Mouse (Mus musculus) liver, adult 2 months (tissue): ENCODE results near the gene 4931409K22Rik. TPM values are rescaled to one million over a fixed set of nuclear protein-coding genes. Genes with fewer than 3 reads are reported as not detected.
A peak's percentile ranks its signal among the peaks of the same experiment; 100 is the strongest.

Experiments
- DNase-seq: peaks from one replicate; pipeline ENCODE4 v3.0.0-alpha.2; 2011; ENCODE audit warnings: low read depth, low spot score; ENCODE audit errors: extremely low read depth
- H3K27ac ChIP-seq: fragments of 200-500 bp; replicated peaks from 2 replicates; pipeline ENCODE4 v1.5.1; 2012; ENCODE audit warnings: low read depth, mild to moderate bottlenecking, control low read depth, inconsistent platforms, low read length; ENCODE audit not compliant: insufficient read depth
- H3K27me3 ChIP-seq: fragments of 200-500 bp; 2 replicates; pipeline ENCODE4 v1.6.1; 2012; ENCODE audit warnings: mild to moderate bottlenecking, moderate library complexity, low read length, inconsistent platforms; ENCODE audit not compliant: control insufficient read depth, insufficient read depth
- H3K36me3 ChIP-seq: fragments of 200-500 bp; 2 replicates; pipeline ENCODE4 v1.6.1; 2012; ENCODE audit warnings: low read length, inconsistent platforms; ENCODE audit not compliant: control insufficient read depth, insufficient read depth
- H3K4me1 ChIP-seq: fragments of 200-500 bp; 2 replicates; pipeline ENCODE4 v1.6.1; 2011; ENCODE audit warnings: low read length; ENCODE audit not compliant: control insufficient read depth, insufficient read depth
- H3K4me3 ChIP-seq: fragments of 200-500 bp; 2 replicates; pipeline ENCODE4 v1.5.1; 2011; ENCODE audit warnings: low read depth, mild to moderate bottlenecking, control low read depth, low read length, moderate library complexity; ENCODE audit not compliant: insufficient read depth
- H3K79me2 ChIP-seq: fragments of 200-500 bp; 2 replicates; pipeline ENCODE4 v1.6.1; 2012; ENCODE audit warnings: inconsistent platforms, mild to moderate bottlenecking, low read length, moderate library complexity; ENCODE audit not compliant: control insufficient read depth, insufficient read depth
- H3K9ac ChIP-seq: fragments of 200-500 bp; 2 replicates; pipeline ENCODE4 v1.6.1; 2012; ENCODE audit warnings: low read depth, mild to moderate bottlenecking, control low read depth, inconsistent platforms, low read length
- CTCF ChIP-seq: fragments of 200-500 bp; IDR thresholded peaks from 2 replicates; pipeline ENCODE4 v1.5.1; 2011; ENCODE audit warnings: low read depth, low read length, control low read depth
- POLR2A ChIP-seq: fragments of 200-500 bp; IDR thresholded peaks from 2 replicates; pipeline ENCODE4 v1.6.1; 2011; ENCODE audit warnings: low read length, control low read depth; ENCODE audit not compliant: insufficient read depth; ENCODE audit errors: extremely low read depth
- WGBS: fragments of 180-500 bp; shearing (Covaris S2); methylation state at CpG from one replicate; pipeline ENCODE4 v1.1.7; 2018; 5-methylcytosine and 5-hydroxymethylcytosine counted together
- polyA plus RNA-seq: library from polyadenylated mRNA; depleted of rRNA; stranded (reverse); fragments of >200 nt; gene quantifications from 2 replicates; pipeline ENCODE4 v1.2.3, GENCODE M21; 2012; rRNA removed
- total RNA-seq: library from RNA; depleted of rRNA; stranded (reverse); fragments of >200 nt; gene quantifications from 2 replicates; pipeline ENCODE4 v1.2.3, GENCODE M21; 2014; rRNA removed

Gene 4931409K22Rik
- total RNA-seq, result not detected in 2 replicates
- not detected in 2 replicates for polyA plus RNA-seq

- no peak within 1 kb of the TSS for H3K4me3 ChIP-seq
- no peaks in the 10 kb centered on the region for H3K79me2 ChIP-seq
- no peak within 1 kb of the TSS for H3K27ac ChIP-seq
- no peak within 1 kb of the TSS for H3K9ac ChIP-seq
- 53% methylated on average over 2 of the region's 2 CpGs for WGBS
- H3K36me3 ChIP-seq, result no peaks in the 10 kb centered on the region
- no peak for DNase-seq
- no peaks in the 10 kb centered on the region for H3K4me1 ChIP-seq
- TF ChIP-seq POLR2A, result no peak
- no peaks in the 10 kb centered on the region for H3K27me3 ChIP-seq
Observed at GRCm38 (mm10) chr5:24556709-24557108, at the start of gene 4931409K22Rik. 4931409K22Rik (minus strand) TSS chr5:24556809.

- 66% methylated on average over 14 of the region's 14 CpGs for WGBS
- Histone ChIP-seq H3K36me3 (no peaks in the 10 kb centered on the region), H3K4me1 (peaks cover 13% of the 10 kb centered on the region), H3K9ac (no peak overlapping the region), H3K4me3 (no peak overlapping the region), H3K79me2 (no peaks in the 10 kb centered on the region), H3K27me3 (no peaks in the 10 kb centered on the region), H3K27ac (no peak overlapping the region)
- no peak for TF ChIP-seq POLR2A
- TF ChIP-seq CTCF, result no peak
- DNase-seq, result no peak
Observed at GRCm38 (mm10) chr5:24605980-24606665, 49.5 kb upstream of the 4931409K22Rik start.

GRCm38 (mm10) chr5:24605321-24605979, 48.8 kb upstream of the 4931409K22Rik start:
- Histone ChIP-seq H3K79me2 (no peaks in the 10 kb centered on the region), H3K27ac (no peak overlapping the region), H3K4me3 (peak overlapping the region; percentile 74; the same call in 1 of the 2 replicates), H3K27me3 (no peaks in the 10 kb centered on the region), H3K36me3 (no peaks in the 10 kb centered on the region), H3K4me1 (peaks cover 15% of the 10 kb centered on the region), H3K9ac (no peak overlapping the region)
- 38% methylated on average over 6 of the region's 6 CpGs for WGBS
- no peak for DNase-seq
- no peak for TF ChIP-seq CTCF
- TF ChIP-seq POLR2A, result no peak

- H3K27me3 ChIP-seq, result no peaks in the 10 kb centered on the region
- WGBS, result under 1% methylated on average over 46 of the region's 46 CpGs
- H3K79me2 ChIP-seq, result no peaks in the 10 kb centered on the region
- no peaks in the 10 kb centered on the region for H3K36me3 ChIP-seq
- peak; percentile 72 for DNase-seq
- peak overlapping the region; percentile 74 for H3K4me3 ChIP-seq
- TF ChIP-seq CTCF (peak; percentile 39), POLR2A (peak; percentile 56; the same call in 1 of the 2 replicates)
- peaks cover 15% of the 10 kb centered on the region for H3K4me1 ChIP-seq
- H3K27ac ChIP-seq, result peak overlapping the region; percentile 75
- H3K9ac ChIP-seq, result peak overlapping the region; percentile 92
Observed at GRCm38 (mm10) chr5:24604656-24605100, 48.1 kb upstream of the 4931409K22Rik start.

GRCm38 (mm10) chr5:24604080-24604655, 47.6 kb upstream of the 4931409K22Rik start:
- WGBS, result 31% methylated on average over 12 of the region's 12 CpGs
- DNase-seq, result peak; percentile 50
- Histone ChIP-seq H3K27me3 (no peaks in the 10 kb centered on the region), H3K27ac (peak overlapping the region; percentile 75), H3K9ac (peak overlapping the region; percentile 92), H3K4me3 (peak overlapping the region; percentile 74), H3K36me3 (no peaks in the 10 kb centered on the region), H3K4me1 (peaks cover 15% of the 10 kb centered on the region), H3K79me2 (no peaks in the 10 kb centered on the region)
- TF ChIP-seq CTCF, result no peak
- TF ChIP-seq POLR2A, result no peak
